Mouse (Mus musculus): ENCODE measurements at regions not wholly inside any gene's neighbourhood (a gene's known extent, or its start where the extent isn't known, plus 50 kb on each side); places are given as distances from the start of the nearest gene placed in this dataset.

DNA sequence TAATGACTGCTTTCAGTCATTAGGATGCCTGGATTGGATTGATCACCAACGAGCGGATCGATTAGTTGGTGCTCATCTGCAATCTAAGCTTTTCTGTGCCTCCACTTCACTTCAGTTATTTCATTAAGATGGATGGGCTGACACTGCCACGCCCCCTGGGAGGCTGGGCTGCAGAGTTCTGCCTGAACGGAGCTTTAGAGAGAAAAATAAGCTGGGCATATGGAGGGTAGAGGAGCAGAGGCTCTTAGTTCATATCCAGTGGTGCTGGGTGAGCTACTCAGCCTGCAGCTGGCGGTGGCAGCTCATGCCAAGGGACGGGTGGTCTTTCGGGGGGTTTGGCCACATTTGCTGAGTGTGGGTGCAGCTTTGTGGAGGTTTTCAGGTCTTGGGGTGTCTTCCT, 256.4 kb upstream of the Dusp10 start:
- DNase-seq: no peak

DNA sequence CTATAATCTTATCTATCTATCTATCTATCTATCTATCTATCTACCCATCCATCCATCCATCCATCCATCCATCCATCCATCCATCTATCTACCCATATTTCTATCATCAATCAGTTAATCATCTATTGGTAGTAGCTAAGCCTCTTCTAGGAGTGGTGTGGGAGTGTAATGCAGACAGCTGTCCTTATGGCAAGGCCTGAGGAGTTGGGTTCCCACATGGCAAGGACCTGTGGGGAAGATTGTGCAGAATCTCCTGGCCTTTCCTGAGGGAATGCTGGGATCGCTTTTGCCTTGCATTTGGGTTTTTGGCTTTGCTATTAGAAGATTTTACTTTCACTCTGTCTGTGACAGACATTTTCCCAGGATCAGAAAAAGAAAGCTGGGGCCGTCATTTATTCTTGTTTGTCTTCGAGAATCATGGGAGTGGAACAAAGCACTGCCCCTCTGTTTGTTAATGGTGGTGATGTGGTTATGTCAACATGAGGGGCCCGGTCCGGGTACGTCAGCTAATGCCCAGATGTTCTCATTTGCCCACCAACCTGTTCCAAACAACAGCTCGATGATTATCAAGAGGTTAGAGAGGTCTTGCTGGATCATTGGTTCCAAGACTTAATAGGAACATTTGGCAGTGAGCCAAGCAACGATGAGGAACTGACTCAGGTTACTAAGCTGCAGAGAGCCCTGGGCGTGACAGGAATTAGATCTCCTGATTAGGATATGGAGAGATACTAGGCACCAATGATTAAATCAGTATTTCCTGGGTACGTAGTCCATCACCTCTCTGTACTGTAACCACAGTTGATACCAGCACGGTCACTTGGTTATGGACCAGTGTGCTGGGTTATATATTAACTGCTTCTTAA, 249.0 kb upstream of the Dusp10 start:
- no peak for DNase-seq

GRCm38 (mm10) chr1:183772844-183773243, 240.3 kb upstream of the Dusp10 start:
- DNase-seq: no peak

- no peak for DNase-seq
Observed at GRCm38 (mm10) chr1:183780180-183780579, 232.9 kb upstream of the Dusp10 start.

DNA sequence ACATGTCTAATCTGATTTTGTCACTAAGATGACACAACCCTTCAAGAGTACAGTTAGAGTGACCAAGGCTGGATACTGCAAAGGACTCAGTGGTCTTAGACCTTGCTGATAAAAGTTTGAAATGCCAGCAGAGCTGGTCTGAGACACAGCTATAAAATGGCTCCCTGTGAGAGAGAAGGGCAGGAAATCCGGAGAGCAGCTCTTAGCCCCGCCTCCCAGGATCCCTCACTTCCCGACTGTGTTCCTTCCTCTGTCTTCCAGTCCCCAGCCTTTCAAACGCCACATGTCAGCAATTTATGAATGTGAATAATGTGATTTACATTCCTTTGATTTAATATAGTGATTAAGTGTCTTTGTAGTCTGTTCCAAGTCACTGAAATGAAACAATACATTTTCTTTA, 232.3 kb upstream of the Dusp10 start:
- DNase-seq: no peak

DNA sequence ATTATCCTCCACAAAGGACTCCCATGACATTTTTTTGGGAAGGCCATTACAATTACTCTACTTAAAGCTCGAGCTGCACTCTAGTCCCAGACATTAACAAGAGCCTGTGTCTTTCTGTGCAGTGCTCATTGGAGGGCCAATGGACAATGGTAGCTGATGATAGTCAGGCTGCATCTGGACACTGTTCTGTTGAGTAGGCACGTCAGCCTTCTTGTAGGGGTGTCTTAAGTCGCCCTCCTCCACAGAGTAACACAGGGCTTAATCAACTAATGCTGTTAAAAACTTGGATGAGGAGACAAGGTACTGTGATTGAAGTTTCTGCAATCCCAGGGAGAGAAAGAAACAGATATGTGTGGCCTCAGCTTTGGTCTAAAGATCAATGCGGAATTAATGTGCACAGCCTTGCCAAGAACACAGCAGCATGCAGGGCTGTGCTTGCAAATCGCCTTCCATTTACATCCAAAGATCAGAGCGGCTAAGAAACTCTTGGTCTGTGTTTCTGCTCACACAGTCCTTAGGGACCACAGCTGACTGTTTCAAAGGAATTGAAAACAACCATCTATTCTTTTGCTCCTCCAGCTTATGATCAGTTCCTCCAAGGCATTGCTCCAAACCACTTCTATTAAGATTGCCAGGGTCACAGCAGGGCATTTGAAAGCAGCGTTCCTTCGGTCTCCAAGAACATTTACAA, 229.5 kb upstream of the Dusp10 start:
- no peak for DNase-seq

GRCm38 (mm10) chr1:183792230-183792813, 220.8 kb upstream of the Dusp10 start:
- DNase-seq: no peak

- DNase-seq: no peak
Observed at GRCm38 (mm10) chr1:183793324-183793723, 219.8 kb upstream of the Dusp10 start.

DNA sequence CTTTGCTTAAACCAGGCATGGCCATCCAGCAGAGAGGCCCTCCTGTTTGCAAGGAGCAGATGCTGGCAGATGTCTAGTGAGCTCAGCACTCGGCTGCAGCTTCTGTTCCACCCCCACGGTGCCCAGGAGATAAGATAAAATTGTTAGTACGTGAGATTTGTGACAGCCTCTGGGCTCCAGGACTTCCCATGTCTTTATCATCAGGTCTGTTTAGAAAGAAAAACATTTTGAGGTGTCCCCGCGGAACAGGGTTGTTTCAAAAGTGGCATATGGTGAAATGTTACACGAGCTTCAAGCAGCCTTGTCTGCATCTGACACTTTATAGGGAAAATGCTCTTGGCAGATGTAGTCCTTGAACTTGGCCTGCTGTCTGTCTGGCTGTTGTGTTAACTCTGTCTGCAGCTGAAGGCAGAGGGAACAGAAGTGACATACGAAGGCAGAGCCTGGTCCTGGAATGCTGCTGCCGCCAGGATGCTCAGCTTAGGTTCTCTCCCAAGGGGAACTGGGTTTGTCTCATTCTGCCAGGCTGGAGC, 219.1 kb upstream of the Dusp10 start:
- no peak for DNase-seq

DNA sequence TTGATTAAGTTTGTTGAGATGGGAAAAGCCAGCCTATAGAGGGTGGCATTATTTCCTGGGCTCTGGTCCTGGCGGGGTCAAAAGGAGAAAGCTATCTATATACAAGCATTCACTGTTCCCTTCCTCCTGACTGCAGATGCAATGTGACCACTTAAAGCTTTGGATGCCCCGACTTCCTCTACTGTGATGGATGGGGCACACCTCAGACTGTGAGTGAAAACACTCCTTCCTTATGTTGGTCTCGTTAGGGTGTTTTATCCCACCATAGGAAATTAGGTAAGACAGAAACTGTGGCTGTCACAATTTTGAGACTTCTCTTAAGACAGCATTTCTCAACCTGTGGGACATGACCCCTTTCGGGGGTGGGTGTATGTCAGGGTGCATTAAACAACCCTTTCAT, 210.8 kb upstream of the Dusp10 start:
- peak; percentile 11 to 15 for DNase-seq

DNA sequence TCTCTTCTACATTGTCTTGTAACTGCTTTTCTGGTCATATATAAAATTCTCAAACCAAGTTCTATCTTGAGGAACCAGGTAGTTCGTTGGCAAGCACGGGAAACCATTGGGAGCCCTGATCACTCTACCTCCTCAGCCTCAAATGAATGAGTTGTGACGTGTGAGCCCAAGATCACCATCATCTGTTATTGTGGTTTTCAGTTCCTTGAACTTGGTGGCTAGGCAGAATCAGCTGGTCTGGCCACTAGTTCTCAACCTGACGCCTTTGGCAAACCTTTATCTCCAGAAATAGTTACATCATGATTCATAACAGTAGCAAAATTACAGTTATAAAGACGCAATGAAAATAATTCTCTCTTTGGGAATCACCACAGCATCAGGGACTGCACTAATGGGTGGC, 209.7 kb upstream of the Dusp10 start:
- DNase-seq: peak; percentile 71 to 76

- peak; percentile 57 to 65 for DNase-seq
Observed at GRCm38 (mm10) chr1:183803826-183804225, 209.3 kb upstream of the Dusp10 start.

DNA sequence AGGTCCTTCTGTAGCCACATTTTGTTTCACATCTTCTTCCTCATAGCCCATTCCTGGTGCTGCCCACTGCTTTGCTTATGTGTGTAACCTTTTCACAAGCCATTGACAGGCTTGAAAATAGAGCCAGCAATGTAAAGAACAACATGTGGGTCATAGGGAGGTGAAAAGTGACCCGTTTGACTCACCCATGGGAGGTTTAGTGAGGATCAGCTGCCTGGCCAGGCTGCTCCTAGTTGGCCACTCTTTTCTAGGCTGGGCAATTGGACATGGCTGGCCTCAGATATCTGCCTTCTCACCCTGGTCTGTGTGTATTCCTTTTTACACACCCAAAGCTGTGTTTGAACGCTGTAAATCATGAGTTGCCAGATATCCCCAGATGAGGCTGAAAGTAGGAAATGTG, 208.8 kb upstream of the Dusp10 start:
- no peak for DNase-seq

GRCm38 (mm10) chr1:183806864-183807730, 206.0 kb upstream of the Dusp10 start:
- DNase-seq: no peak

DNA sequence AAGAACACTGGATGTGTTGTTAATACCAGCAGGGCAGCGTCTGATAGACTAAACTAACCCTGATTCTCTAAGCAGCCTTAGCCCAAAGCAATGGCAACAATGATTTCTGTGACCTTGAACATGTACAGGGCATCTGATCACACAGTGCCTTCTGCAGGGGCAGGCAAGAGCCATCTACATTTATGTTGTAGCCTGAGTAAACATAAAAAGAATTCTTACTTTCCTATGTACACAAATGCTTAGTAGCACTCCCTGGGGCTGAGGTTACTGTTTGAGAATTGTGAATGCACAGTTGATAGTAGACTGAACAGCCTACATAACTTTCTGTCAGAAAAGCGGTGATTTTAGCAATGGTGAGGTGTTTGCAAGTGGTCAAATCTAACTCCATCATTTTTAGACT, 204.9 kb upstream of the Dusp10 start:
- DNase-seq: no peak

DNA sequence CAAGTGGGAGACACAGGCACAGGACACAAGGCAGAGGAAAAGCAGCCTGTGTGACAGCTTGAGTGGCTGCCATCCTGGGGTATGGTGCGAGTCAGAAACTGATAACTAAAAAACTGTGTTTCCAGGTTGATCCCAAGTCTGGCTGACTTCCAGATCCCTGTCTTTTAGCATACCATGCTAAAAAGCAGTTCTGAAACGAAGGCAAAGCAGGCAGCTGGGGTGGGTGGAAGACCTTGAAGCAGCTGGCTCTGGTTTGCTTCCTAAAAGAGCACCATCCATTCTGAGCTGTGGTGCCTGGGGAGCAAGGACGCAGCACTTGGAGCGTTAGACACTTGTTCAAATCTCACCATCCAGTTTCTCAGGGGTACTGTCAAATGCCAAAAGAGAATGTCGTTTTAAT, 192.5 kb upstream of the Dusp10 start:
- no peak for DNase-seq

DNA sequence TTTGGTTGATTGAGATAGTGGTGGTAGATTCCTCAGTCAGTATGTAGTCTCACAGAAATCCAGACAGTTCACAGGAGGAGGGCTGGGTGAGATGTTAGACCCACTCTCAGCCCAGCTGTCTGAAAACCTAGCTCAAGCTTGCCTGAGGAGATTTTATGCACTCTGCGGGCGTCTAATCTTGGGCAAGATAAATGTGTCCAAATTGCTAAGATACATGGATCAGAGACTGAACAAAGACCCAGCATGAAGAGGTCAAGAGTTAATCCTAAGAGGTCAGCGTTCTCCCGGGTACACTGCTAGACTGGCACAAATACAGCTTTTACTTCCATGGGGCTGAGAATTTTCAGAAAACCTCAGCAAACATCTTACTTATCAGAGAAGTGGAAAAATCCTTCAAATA, 186.8 kb upstream of the Dusp10 start:
- DNase-seq: no peak

- no peak for DNase-seq
Observed at GRCm38 (mm10) chr1:183845135-183845534, 168.0 kb upstream of the Dusp10 start.

DNA sequence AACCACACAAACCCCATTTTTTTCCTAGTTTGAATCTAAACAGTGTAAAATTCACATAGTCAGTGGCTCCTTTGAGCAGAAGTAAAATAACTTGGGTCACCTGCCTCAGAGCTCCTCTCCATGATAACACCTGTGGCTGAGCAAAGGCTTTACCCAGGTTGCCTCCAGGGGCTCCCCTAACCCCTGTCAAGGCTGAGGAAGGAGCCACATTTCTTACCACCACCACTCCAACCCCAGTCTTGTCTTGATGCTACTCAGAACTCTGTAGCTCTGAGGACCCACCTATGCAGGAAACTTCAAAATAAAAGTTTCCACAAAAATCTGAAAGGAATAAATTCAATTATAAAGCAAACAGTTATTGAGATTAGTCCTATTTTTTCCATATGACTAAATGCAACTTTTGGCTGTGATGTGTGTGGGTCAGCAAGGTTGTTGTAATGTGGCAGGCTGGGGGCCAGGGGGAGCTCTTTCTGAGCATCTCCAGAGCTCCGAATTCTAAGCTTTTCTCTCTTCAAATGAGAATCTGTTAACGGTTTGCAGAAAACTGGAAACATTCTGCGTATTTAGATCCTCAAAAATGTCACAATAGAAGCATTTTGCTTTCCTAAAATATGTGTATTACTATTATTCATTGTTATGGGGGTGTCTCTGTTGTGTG, 159.0 kb upstream of the Dusp10 start:
- peak; percentile 45 to 47 for DNase-seq

GRCm38 (mm10) chr1:183865111-183865510, 148.0 kb upstream of the Dusp10 start:
- DNase-seq: no peak

DNA sequence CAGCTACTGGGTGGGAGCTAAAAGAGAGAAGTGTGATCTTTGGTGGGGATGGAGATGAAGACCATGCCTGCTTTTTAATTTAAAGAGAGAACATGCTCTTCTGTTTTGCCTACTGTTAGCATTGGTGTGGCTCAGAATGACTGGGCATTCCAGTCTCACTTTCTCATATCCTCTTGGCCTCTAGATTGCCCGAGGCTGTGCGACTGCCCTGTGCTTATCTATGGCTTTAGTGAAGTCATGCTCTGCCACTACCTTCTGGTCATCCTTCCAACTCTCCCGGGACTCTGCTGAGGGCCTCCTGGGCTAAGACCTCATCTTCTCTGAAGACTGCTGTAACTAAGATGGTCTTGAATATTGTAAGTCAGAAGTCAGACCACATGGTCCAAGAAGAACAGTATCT, 147.5 kb upstream of the Dusp10 start:
- no peak for DNase-seq

DNA sequence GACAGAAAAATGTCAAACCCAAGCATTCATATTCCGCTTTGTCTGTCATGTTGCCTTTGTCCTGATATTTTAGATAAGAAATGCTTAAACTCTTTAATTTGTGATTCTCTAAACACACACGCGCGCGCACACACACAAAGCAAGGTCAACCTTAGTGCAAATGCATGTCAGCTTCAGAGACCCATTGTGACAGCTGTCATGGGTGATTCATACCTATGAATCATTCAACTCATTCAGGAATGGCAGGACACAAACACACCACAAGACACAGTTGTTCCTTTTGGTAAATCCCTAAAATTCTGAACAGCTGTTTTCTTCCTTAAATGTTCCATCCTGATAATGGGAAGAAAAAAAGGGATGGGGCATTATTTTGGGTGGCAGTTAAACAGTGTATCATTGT, 144.1 kb upstream of the Dusp10 start:
- DNase-seq: no peak
